ENCODE assay signal across 22 mouse cellular contexts in genomic region chr4:109131256-109131872, GRCm38 (mm10).
DNase-seq lines count a peak whose midpoint lies in the region; ATAC-seq and TF ChIP-seq lines count a peak whose summit lies in the region.
"Had no signal": no experiment of that assay in that cellular context is flagged by ENCODE, and none has a peak within 500 bp of the region (broad histone marks: within the 10 kb centered on the region; RNA-seq: fewer than 3 reads in every experiment).

No protein-coding gene starts in this region.

- H3K4me1 ChIP-seq in lung, postnatal 0 days (ENCODE audit: insufficient read depth, low read depth, low read length) = no peaks in the 10 kb centered on the region
- H3K4me1 ChIP-seq in lung, adult 2 months (ENCODE audit: control insufficient read depth, insufficient read depth, low read length) = peaks cover 11% of the 10 kb centered on the region
- H3K4me1 ChIP-seq in ES-Bruce4 (ENCODE audit: control insufficient read depth, insufficient read depth, low read length) = peaks cover 6% of the 10 kb centered on the region

- no peak for TF ChIP-seq CTCF in lung, postnatal 0 days (IDR thresholded peaks at IDR 0.05)
- no peak for TF ChIP-seq CTCF in lung, adult 2 months (IDR thresholded peaks at IDR 0.05; ENCODE audit: insufficient read depth, low read length)
- no peak for TF ChIP-seq CTCF in ES-Bruce4 (IDR thresholded peaks at IDR 0.05; ENCODE audit: low read depth, low read length)
- no peak for TF ChIP-seq CTCF in layer of hippocampus, adult 2 months (conservative IDR thresholded peaks at IDR 0.05)

- 76% methylated on average over 10 of the region's 10 CpGs for WGBS in lung, postnatal 0 days
- WGBS in lung, adult 2 months = 69% methylated on average over 10 of the region's 10 CpGs

- H3K9ac ChIP-seq in lung, postnatal 0 days (replicated peaks; ENCODE audit: low read depth) = no peak overlapping the region
- no peak overlapping the region for H3K9ac ChIP-seq in ES-Bruce4 (ENCODE audit: low read depth, poor library complexity, severe bottlenecking)
- H3K9ac ChIP-seq: embryonic facial prominence, embryonic 13.5 days; forebrain, embryonic 13.5 days; forebrain, postnatal 0 days; heart, embryonic 15.5 days; hindbrain, embryonic 13.5 days had no signal

- H3K4me2 ChIP-seq in lung, postnatal 0 days (replicated peaks; ENCODE audit: low read depth, low read length) = no peak overlapping the region
- H3K4me2 ChIP-seq: embryonic facial prominence, embryonic 13.5 days; forebrain, embryonic 13.5 days; heart, embryonic 11.5 days; heart, embryonic 15.5 days; hindbrain, embryonic 13.5 days had no signal

- TF ChIP-seq EP300 in lung, postnatal 0 days (IDR thresholded peaks at IDR 0.05) = peak; percentile 73
- no peak for TF ChIP-seq EP300 in ES-Bruce4 (IDR thresholded peaks at IDR 0.05; ENCODE audit: insufficient read depth, low read depth, low read length)

- peak; percentile 82 for ATAC-seq in lung, postnatal 0 days
- ATAC-seq: CD4-positive, CD25-positive, alpha-beta regulatory T cell, adult 4 months; forebrain, embryonic 13.5 days; forebrain, postnatal 0 days; hindbrain, postnatal 0 days had no signal

- no peaks in the 10 kb centered on the region for H3K9me3 ChIP-seq in lung, postnatal 0 days (ENCODE audit: low read length)
- H3K9me3 ChIP-seq in ES-Bruce4 (replicated peaks; ENCODE audit: control insufficient read depth, insufficient read depth, low read length, poor library complexity, severe bottlenecking) = no peaks in the 10 kb centered on the region
- H3K9me3 ChIP-seq: embryonic facial prominence, embryonic 13.5 days; forebrain, embryonic 13.5 days; heart, embryonic 15.5 days; hindbrain, embryonic 13.5 days had no signal

- DNase-seq in lung, postnatal 0 days (ENCODE audit: low spot score) = peak; percentile 38
- DNase-seq in lung, adult 2 months = no peak
- DNase-seq in Muller cell, postnatal 12 days (ENCODE audit: inconsistent ontology term) = peak; percentile 65
- DNase-seq in layer of hippocampus, adult 8-10 months (ENCODE audit: low spot score in 2 of 2) = no peak
- no peak for DNase-seq in layer of hippocampus, adult 2 months (ENCODE audit: low spot score in 2 of 2)
- DNase-seq: adrenal gland, postnatal 10 days; B cell, adult 2 months; cerebellum, adult 18-20 months; cerebellum, adult 9-11 months; cerebellum, postnatal 36 days; forebrain, postnatal 0 days; gastrocnemius, postnatal 36 days; heart, adult 18-20 months; heart, postnatal 14 days had no signal

- H3K4me3 ChIP-seq in lung, postnatal 0 days (ENCODE audit: low read depth, low read length) = no peak overlapping the region
- no peak overlapping the region for H3K4me3 ChIP-seq in lung, adult 2 months (replicated peaks; ENCODE audit: extremely low read depth, low read depth, low read length)
- H3K4me3 ChIP-seq in ES-Bruce4 (ENCODE audit: low read depth, low read length) = no peak overlapping the region
- no peak overlapping the region for H3K4me3 ChIP-seq in layer of hippocampus, adult 2 months
- H3K4me3 ChIP-seq: embryonic facial prominence, embryonic 13.5 days; forebrain, embryonic 13.5 days; heart, embryonic 15.5 days; hindbrain, embryonic 13.5 days had no signal

- H3K36me3 ChIP-seq in lung, postnatal 0 days (ENCODE audit: insufficient read depth, low read length) = no peaks in the 10 kb centered on the region
- no peaks in the 10 kb centered on the region for H3K36me3 ChIP-seq in ES-Bruce4 (ENCODE audit: control insufficient read depth, insufficient read depth, low read length, poor library complexity, severe bottlenecking)
- H3K36me3 ChIP-seq: embryonic facial prominence, embryonic 13.5 days; heart, embryonic 15.5 days had no signal

- peak overlapping the region; percentile 28; the same call in 1 of the 2 replicates for H3K27ac ChIP-seq in lung, postnatal 0 days (ENCODE audit: low read length)
- peak overlapping the region; percentile 67 for H3K27ac ChIP-seq in ES-Bruce4 (ENCODE audit: insufficient read depth, low read length)
- no peak overlapping the region for H3K27ac ChIP-seq in layer of hippocampus, adult 2 months
- H3K27ac ChIP-seq: embryonic facial prominence, embryonic 13.5 days; forebrain, embryonic 13.5 days; heart, embryonic 15.5 days; hindbrain, embryonic 13.5 days; hindbrain, postnatal 0 days had no signal

- no peak for TF ChIP-seq POLR2A in lung, adult 2 months (IDR thresholded peaks at IDR 0.05; ENCODE audit: borderline replicate concordance, extremely low read depth, low read depth, low read length)
- TF ChIP-seq POLR2A in ES-Bruce4 (IDR thresholded peaks at IDR 0.05; ENCODE audit: insufficient read depth, low read length) = no peak

- no peaks in the 10 kb centered on the region for H3K27me3 ChIP-seq in lung, postnatal 0 days (replicated peaks; ENCODE audit: insufficient read depth, low read length)
- no peaks in the 10 kb centered on the region for H3K27me3 ChIP-seq in ES-Bruce4 (ENCODE audit: control insufficient read depth, insufficient read depth, low read length, poor library complexity, severe bottlenecking)
- H3K27me3 ChIP-seq: embryonic facial prominence, embryonic 13.5 days; forebrain, embryonic 13.5 days; heart, embryonic 15.5 days; hindbrain, embryonic 13.5 days had no signal

Comparison
In these comparisons a context has a peak if more than half of its experiments do, and no peak if none do; other contexts are left out.
1. DNase-seq: peak in lung, postnatal 0 days (single experiment) and Muller cell, postnatal 12 days (single experiment); none in lung, adult 2 months (single experiment), layer of hippocampus, adult 8-10 months (0 of 2) and layer of hippocampus, adult 2 months (0 of 2).